9 mouse cellular contexts compared by ENCODE assay signal in the genomic region with DNA sequence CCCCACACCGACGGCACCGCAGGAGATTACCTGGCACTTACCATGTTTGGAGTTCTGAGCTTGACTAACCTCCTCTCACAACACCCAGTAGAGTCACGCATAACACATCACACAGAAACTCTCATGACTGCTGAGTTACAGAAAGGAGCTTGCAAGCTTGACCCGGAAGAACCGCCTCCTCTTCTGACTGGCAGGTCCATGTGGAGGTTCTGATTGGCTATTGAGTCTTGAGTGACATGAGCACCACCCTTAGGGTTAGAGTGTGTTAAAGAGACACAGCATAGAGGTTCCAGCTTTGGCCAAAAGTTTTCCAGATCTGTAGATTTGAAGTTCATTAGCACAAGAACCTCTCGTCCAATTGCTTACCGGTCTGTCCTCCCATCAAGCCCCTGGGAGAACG. TPM values are rescaled to one million over a fixed set of nuclear protein-coding genes. Genes with fewer than 3 reads are reported as not detected.
DNase-seq lines count a peak whose midpoint lies in the region; ATAC-seq and TF ChIP-seq lines count a peak whose summit lies in the region.
"Not testable (repeated sequence)": the region's sequence is repeated elsewhere in the genome, so short reads cannot be mapped to it uniquely, and the experiment has no call there.
"Had no signal": no experiment of that assay in that cellular context is flagged by ENCODE, and none has a peak within 500 bp of the region (broad histone marks: within the 10 kb centered on the region; RNA-seq: fewer than 3 reads in every experiment).

Gene Zfp969 (minus strand): TSS at position 101 of the 400 bp plus-strand sequence.

- H3K27ac ChIP-seq in embryonic fibroblast, embryonic 13.5 days (ENCODE audit: insufficient read depth, low read length); heart, embryonic 11.5 days (ENCODE audit: low read depth, low read length); hindbrain, embryonic 10.5 days; kidney, embryonic 14.5 days (ENCODE audit: low read depth, low read length); liver, embryonic 12.5 days; midbrain, embryonic 10.5 days (replicated peaks); neural tube, embryonic 15.5 days (replicated peaks): not testable (repeated sequence)

- not testable (repeated sequence) for H3K4me3 ChIP-seq in embryonic fibroblast, embryonic 13.5 days (ENCODE audit: insufficient read depth, low read length); heart, embryonic 11.5 days (ENCODE audit: low read depth, low read length); hindbrain, embryonic 10.5 days; kidney, embryonic 14.5 days (ENCODE audit: low read length); liver, embryonic 12.5 days; midbrain, embryonic 10.5 days; neural tube, embryonic 15.5 days (replicated peaks)

- not testable (repeated sequence) for H3K4me1 ChIP-seq in embryonic fibroblast, embryonic 13.5 days (ENCODE audit: control insufficient read depth, insufficient read depth, low read length); heart, embryonic 11.5 days (ENCODE audit: control insufficient read depth, insufficient read depth, low read length); hindbrain, embryonic 10.5 days (replicated peaks); kidney, embryonic 14.5 days (ENCODE audit: control insufficient read depth, insufficient read depth, low read length); liver, embryonic 12.5 days; midbrain, embryonic 10.5 days; neural tube, embryonic 15.5 days

- DNase-seq in hindbrain, embryonic 10.5 days (ENCODE audit: low spot score); midbrain, embryonic 10.5 days (ENCODE audit: low spot score): not testable (repeated sequence)

- not testable (repeated sequence) for TF ChIP-seq POLR2A in embryonic fibroblast, embryonic 13.5 days (IDR thresholded peaks at IDR 0.05; ENCODE audit: low read depth, low read length)

- no CpG with 5 or more reads among the region's 9 CpGs for WGBS in heart, embryonic 11.5 days (ENCODE audit: insufficient replicate concordance)
- no CpG with 5 or more reads among the region's 9 CpGs for WGBS in hindbrain, embryonic 10.5 days
- no CpG with 5 or more reads among the region's 9 CpGs for WGBS in kidney, embryonic 14.5 days
- no CpG with 5 or more reads among the region's 9 CpGs for WGBS in liver, embryonic 12.5 days (ENCODE audit: insufficient replicate concordance)
- no CpG with 5 or more reads among the region's 9 CpGs for WGBS in midbrain, embryonic 10.5 days
- WGBS in neural tube, embryonic 15.5 days, result no CpG with 5 or more reads among the region's 9 CpGs

- H3K36me3 ChIP-seq in heart, embryonic 11.5 days (ENCODE audit: control insufficient read depth, insufficient read depth, low read length); hindbrain, embryonic 10.5 days; kidney, embryonic 14.5 days (ENCODE audit: control insufficient read depth, insufficient read depth, low read length); liver, embryonic 12.5 days; midbrain, embryonic 10.5 days; neural tube, embryonic 15.5 days: not testable (repeated sequence)

- not testable (repeated sequence) for ATAC-seq in heart, embryonic 11.5 days (replicated peaks; ENCODE audit: insufficient number of reproducible peaks, low FRiP score, low TSS enrichment); kidney, embryonic 14.5 days (ENCODE audit: low FRiP score, low TSS enrichment); liver, embryonic 12.5 days; neural tube, embryonic 15.5 days (ENCODE audit: low FRiP score)

- not testable (repeated sequence) for H3K9ac ChIP-seq in heart, embryonic 11.5 days (ENCODE audit: low read depth, low read length); kidney, embryonic 14.5 days (ENCODE audit: low read depth, low read length); liver, embryonic 12.5 days; neural tube, embryonic 15.5 days (replicated peaks)

- H3K27me3 ChIP-seq in heart, embryonic 11.5 days (ENCODE audit: control insufficient read depth, insufficient read depth, low read length); hindbrain, embryonic 10.5 days (ENCODE audit: insufficient read depth, poor library complexity, severe bottlenecking); kidney, embryonic 14.5 days (ENCODE audit: control insufficient read depth, insufficient read depth, low read length); liver, embryonic 12.5 days (replicated peaks); midbrain, embryonic 10.5 days (ENCODE audit: low read depth, poor library complexity, severe bottlenecking); neural tube, embryonic 15.5 days (replicated peaks): not testable (repeated sequence)

- TF ChIP-seq CTCF in embryonic fibroblast, embryonic 13.5 days (IDR thresholded peaks at IDR 0.05; ENCODE audit: borderline replicate concordance, insufficient read depth, low read length), result not testable (repeated sequence)

- not testable (repeated sequence) for H3K9me3 ChIP-seq in heart, embryonic 11.5 days (replicated peaks; ENCODE audit: control insufficient read depth, low read length); hindbrain, embryonic 10.5 days; kidney, embryonic 14.5 days (ENCODE audit: control insufficient read depth, low read length); liver, embryonic 12.5 days (replicated peaks); midbrain, embryonic 10.5 days (replicated peaks); neural tube, embryonic 15.5 days (replicated peaks)

- not testable (repeated sequence) for H3K4me2 ChIP-seq in heart, embryonic 11.5 days; kidney, embryonic 14.5 days (replicated peaks; ENCODE audit: low read depth, low read length); liver, embryonic 12.5 days; neural tube, embryonic 15.5 days

RNA-seq across cellular contexts. Expression of gene Zfp969, which starts in this region (rescaled TPM):
- polyA plus RNA-seq in embryonic fibroblast, embryonic 13.5 days (2011; ENCODE audit: insufficient read length, low read depth, missing spikeins), result 30.6 and 39.0 TPM in 2 replicates
- 10.5 and 16.8 TPM in 2 replicates for polyA plus RNA-seq in heart, embryonic 11.5 days (2014; fragmentation: Nextera tagmentation; extraction: Ambion mirVana)
- 12.9 and 15.8 TPM in 2 replicates for polyA plus RNA-seq in hindbrain, embryonic 10.5 days (2016; fragmentation: Nextera tagmentation; extraction: Ambion mirVana)
- polyA plus RNA-seq in kidney, embryonic 14.5 days (2014; fragmentation: Nextera tagmentation; extraction: Ambion mirVana), result 13.9 and 29.0 TPM in 2 replicates
- 7.5 and 10.5 TPM in 2 replicates for polyA plus RNA-seq in liver, embryonic 12.5 days (2016; fragmentation: Nextera tagmentation; extraction: Ambion mirVana)
- polyA plus RNA-seq in midbrain, embryonic 10.5 days (2016; fragmentation: Nextera tagmentation; extraction: Ambion mirVana), result 7.1 and 14.5 TPM in 2 replicates
- 9.8 and 13.8 TPM in 2 replicates for polyA plus RNA-seq in neural tube, embryonic 15.5 days (2015; fragmentation: Nextera tagmentation; extraction: Ambion mirVana)
- polyA plus RNA-seq: spleen, adult 2 months; testis, adult 2 months had no signal
